Mouse (Mus musculus) midbrain, embryonic 12.5 days (tissue): ENCODE data around the gene Mpl. TPM values are rescaled to one million over a fixed set of nuclear protein-coding genes. Genes with fewer than 3 reads are reported as not detected.

Experiments
- ATAC-seq: fragments of 200-750 bp; cut with Nextera tagmentation; 2 replicates; pipeline ENCODE4 v1.8.0; 2017; ENCODE audit warnings: low read depth, moderate TSS enrichment, moderate library complexity; ENCODE audit not compliant: low FRiP score
- H3K27ac ChIP-seq: fragments of 300-500 bp; sonication (generic); replicated peaks from 2 replicates; pipeline ENCODE4 v1.5.1; 2016; ENCODE audit warnings: mild to moderate bottlenecking
- H3K27me3 ChIP-seq: fragments of 300-500 bp; sonication (generic); 2 replicates; pipeline ENCODE4 v1.6.1; 2016; ENCODE audit warnings: mild to moderate bottlenecking
- H3K36me3 ChIP-seq: fragments of 300-500 bp; sonication (generic); 2 replicates; pipeline ENCODE4 v1.6.1; 2016
- H3K4me1 ChIP-seq: fragments of 300-500 bp; sonication (generic); 2 replicates; pipeline ENCODE4 v1.6.1; 2016
- H3K4me2 ChIP-seq: fragments of 300-500 bp; sonication (generic); replicated peaks from 2 replicates; pipeline ENCODE4 v1.6.1; 2016; ENCODE audit warnings: mild to moderate bottlenecking, moderate library complexity
- H3K4me3 ChIP-seq: fragments of 300-500 bp; sonication (generic); 2 replicates; pipeline ENCODE4 v1.5.1; 2016; ENCODE audit warnings: mild to moderate bottlenecking
- H3K9ac ChIP-seq: fragments of 300-500 bp; sonication (generic); replicated peaks from 2 replicates; pipeline ENCODE4 v1.6.1; 2016; ENCODE audit warnings: mild to moderate bottlenecking, moderate library complexity
- H3K9me3 ChIP-seq: fragments of 300-500 bp; sonication (generic); 2 replicates; pipeline ENCODE4 v1.6.1; 2016; ENCODE audit warnings: mild to moderate bottlenecking
- WGBS: fragments of 180-500 bp; shearing (Covaris S2); methylation state at CpG from one replicate; pipeline ENCODE4 v1.1.7; 2016; 5-methylcytosine and 5-hydroxymethylcytosine counted together
- polyA plus RNA-seq: library from polyadenylated mRNA; unstranded; fragments of >200 nt; fragmentation: Nextera tagmentation; extraction: Ambion mirVana; gene quantifications from 2 replicates; pipeline ENCODE4 v1.2.1, GENCODE M21; 2016

The Mpl gene
- polyA plus RNA-seq, 1 experiment from 2014 or later: 0.77 TPM

DNA sequence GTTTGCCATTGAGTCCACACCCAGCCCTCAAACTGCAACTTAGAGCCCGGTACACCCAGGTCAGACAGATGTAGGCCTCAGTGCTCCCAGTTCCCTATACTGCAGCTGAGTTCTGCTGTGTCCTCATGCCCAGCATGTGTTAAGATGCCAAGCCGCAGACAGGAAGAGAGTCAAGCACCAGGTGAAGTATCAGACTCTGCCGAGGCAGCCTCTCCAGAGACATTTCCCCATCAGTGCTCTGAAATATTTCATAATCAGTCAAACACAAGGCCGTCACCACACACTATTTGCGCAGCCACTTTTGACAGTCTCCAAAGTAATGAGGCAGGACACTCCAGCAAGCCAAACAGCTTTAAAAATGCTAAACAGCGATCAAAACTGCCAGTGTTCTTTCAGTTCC is 58.9 kb downstream of the Mpl start:
- no peaks in the 10 kb centered on the region for H3K9me3 ChIP-seq
- H3K4me1 ChIP-seq: no peaks in the 10 kb centered on the region
- H3K27me3 ChIP-seq: no peaks in the 10 kb centered on the region
- no peak for ATAC-seq
- peaks cover 94% of the 10 kb centered on the region for H3K36me3 ChIP-seq
- no peak overlapping the region for H3K27ac ChIP-seq
- no peak overlapping the region for H3K9ac ChIP-seq
- no peak overlapping the region for H3K4me3 ChIP-seq
- 92% methylated on average over 6 of the region's 6 CpGs for WGBS
- no peak overlapping the region for H3K4me2 ChIP-seq

DNA sequence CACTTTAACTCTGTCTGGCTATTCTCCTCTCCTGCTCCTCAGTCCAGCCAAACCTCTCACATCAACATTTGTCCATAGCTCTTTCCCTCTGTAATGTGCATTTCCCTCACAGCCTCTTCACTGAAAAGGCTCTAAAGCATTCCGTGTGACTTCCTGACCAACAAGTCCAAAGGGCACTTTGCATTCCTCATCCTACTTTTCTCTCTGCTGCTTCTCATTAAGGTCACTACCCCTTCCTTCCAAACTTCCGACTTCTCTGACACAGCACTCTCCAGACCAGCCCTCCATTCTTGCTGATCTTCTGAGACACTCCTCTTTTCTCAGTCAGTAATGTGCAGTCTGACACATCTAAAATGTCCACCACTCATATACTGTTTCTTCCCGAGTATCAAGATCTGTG is 60.9 kb downstream of the Mpl start:
- H3K9ac ChIP-seq: no peak overlapping the region
- ATAC-seq: no peak
- H3K4me1 ChIP-seq: no peaks in the 10 kb centered on the region
- no peaks in the 10 kb centered on the region for H3K27me3 ChIP-seq
- peaks cover 94% of the 10 kb centered on the region for H3K36me3 ChIP-seq
- no peak overlapping the region for H3K4me3 ChIP-seq
- no peak overlapping the region for H3K4me2 ChIP-seq
- no peak overlapping the region for H3K27ac ChIP-seq
- WGBS: 87% methylated on average over 3 of the region's 3 CpGs
- H3K9me3 ChIP-seq: no peaks in the 10 kb centered on the region

DNA sequence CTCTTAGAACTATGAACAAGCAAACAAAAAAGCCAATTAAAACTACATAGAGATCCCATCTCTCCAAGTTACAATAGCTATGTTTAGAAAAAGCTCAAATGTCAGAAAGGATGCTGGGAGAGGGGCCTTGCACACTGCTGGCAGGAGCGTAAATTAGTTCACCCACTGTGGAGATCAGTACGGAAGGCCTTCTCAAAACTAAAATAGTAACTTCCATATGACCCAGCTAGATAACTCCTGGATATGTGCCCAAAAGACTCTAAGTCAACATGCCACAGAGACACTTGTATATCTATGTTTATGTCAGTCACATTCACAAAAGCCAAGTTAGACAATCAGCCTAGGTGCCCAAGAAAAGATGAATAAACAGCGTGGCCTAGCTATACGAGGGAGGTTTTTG is 62.0 kb downstream of the Mpl start:
- Histone ChIP-seq H3K27ac (no peak overlapping the region), H3K4me1 (no peaks in the 10 kb centered on the region), H3K9me3 (no peaks in the 10 kb centered on the region), H3K4me3 (no peak overlapping the region), H3K36me3 (peaks cover 95% of the 10 kb centered on the region), H3K9ac (no peak overlapping the region), H3K4me2 (no peak overlapping the region), H3K27me3 (no peaks in the 10 kb centered on the region)
- WGBS: 92% methylated on average over 4 of the region's 4 CpGs
- no peak for ATAC-seq

DNA sequence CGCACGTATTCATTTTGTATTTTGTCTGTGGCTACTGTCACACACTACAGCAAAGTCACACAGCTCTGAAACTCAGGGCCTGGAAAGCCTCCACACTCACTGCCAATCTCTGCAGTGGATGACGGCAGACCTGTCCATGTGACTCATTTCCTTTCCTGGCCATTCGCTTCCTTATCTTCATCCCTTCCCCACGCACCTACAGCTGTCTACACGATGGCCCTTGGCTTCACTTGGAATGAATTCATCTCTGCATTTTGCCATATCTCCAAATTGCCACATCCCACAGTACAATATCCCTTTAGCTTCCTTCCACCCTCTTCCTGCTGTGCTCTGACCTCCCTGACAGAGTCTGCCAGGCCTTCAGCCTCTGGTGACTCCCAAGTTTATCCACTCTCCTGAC is 62.8 kb downstream of the Mpl start:
- 96% methylated on average over 6 of the region's 6 CpGs for WGBS
- no peak overlapping the region for H3K4me3 ChIP-seq
- no peaks in the 10 kb centered on the region for H3K9me3 ChIP-seq
- no peak for ATAC-seq
- no peaks in the 10 kb centered on the region for H3K27me3 ChIP-seq
- H3K9ac ChIP-seq: no peak overlapping the region
- H3K4me2 ChIP-seq: no peak overlapping the region
- no peak overlapping the region for H3K27ac ChIP-seq
- H3K36me3 ChIP-seq: peaks cover 95% of the 10 kb centered on the region
- H3K4me1 ChIP-seq: no peaks in the 10 kb centered on the region

Other genes starting within 250 kb of the Mpl start
- 113 and 123 TPM in 2 replicates for gene Ptprf, start 166.1 kb downstream of the Mpl start, polyA plus RNA-seq
- gene Szt2, start 48.2 kb downstream of the Mpl start, polyA plus RNA-seq: 12.0 and 13.6 TPM in 2 replicates
- 144 and 147 TPM in 2 replicates for gene Med8, start 48.2 kb downstream of the Mpl start, polyA plus RNA-seq
- gene Elovl1, start 29.4 kb downstream of the Mpl start, polyA plus RNA-seq: 35.4 and 37.6 TPM in 2 replicates
- gene Cdc20, start 20.2 kb downstream of the Mpl start, polyA plus RNA-seq: 233 and 235 TPM in 2 replicates
- gene Tie1, start 32.5 kb upstream of the Mpl start, polyA plus RNA-seq: 16.2 and 21.0 TPM in 2 replicates
- 0.26 and 0.48 TPM in 2 replicates for gene 2610528J11Rik, start 69.5 kb upstream of the Mpl start, polyA plus RNA-seq
- 0.13 and 0.26 TPM in 2 replicates for gene Tmem125, start 86.5 kb upstream of the Mpl start, polyA plus RNA-seq
- 0.92 and 1.5 TPM in 2 replicates for gene Cfap57, start 163.3 kb upstream of the Mpl start, polyA plus RNA-seq
- 167 TPM in 2 replicates for gene Ebna1bp2, start 163.3 kb upstream of the Mpl start, polyA plus RNA-seq
- gene Olfr62, start 201.4 kb upstream of the Mpl start, polyA plus RNA-seq: not detected in 2 replicates
- gene Olfr1342, start 235.2 kb upstream of the Mpl start, polyA plus RNA-seq: not detected in 2 replicates
- gene Olfr1341, start 246.0 kb upstream of the Mpl start, polyA plus RNA-seq: not detected in 2 replicates